Mouse (Mus musculus) CD8-positive naive resting alpha-beta T cell, adult 2 months (primary cell): Measurements from ENCODE around the gene Gm3045.

ENCODE experiments used
- DNase-seq, 2 experiments: peaks; one replicate each; pipeline ENCODE4 v3.0.0; 2022; ENCODE audit warnings: low read depth in 2 of 2, low spot score in 2 of 2

Gm3045 gene

GRCm38 (mm10) chr13:56435615-56436287, 9.4 kb downstream of the Gm3045 start:
- DNase-seq, result no peak

GRCm38 (mm10) chr13:56438211-56439075, 12.0 kb downstream of the Gm3045 start, which contains the start of gene Slc25a48:
Slc25a48 (plus strand) TSS chr13:56438355.
- no peak for DNase-seq

- no peak for DNase-seq
These were observed 17.0 kb downstream of the Gm3045 start for GRCm38 (mm10) chr13:56443411-56443810.

- DNase-seq, result no peak
These were observed 17.7 kb downstream of the Gm3045 start for GRCm38 (mm10) chr13:56444112-56444511.

GRCm38 (mm10) chr13:56444996-56445395, 18.6 kb downstream of the Gm3045 start:
- no peak for DNase-seq

GRCm38 (mm10) chr13:56449239-56450030, 23.0 kb downstream of the Gm3045 start:
- no peak for DNase-seq

GRCm38 (mm10) chr13:56450035-56450434, 23.6 kb downstream of the Gm3045 start:
- no peak for DNase-seq

GRCm38 (mm10) chr13:56458001-56458400, 31.6 kb downstream of the Gm3045 start:
- DNase-seq, result no peak

- DNase-seq, result no peak
These were observed 35.1 kb downstream of the Gm3045 start for GRCm38 (mm10) chr13:56461460-56461859.

GRCm38 (mm10) chr13:56462791-56463190, 36.4 kb downstream of the Gm3045 start:
- no peak for DNase-seq

GRCm38 (mm10) chr13:56463261-56463660, 36.9 kb downstream of the Gm3045 start:
- DNase-seq, result no peak

- DNase-seq, result no peak
These were observed 37.4 kb downstream of the Gm3045 start for GRCm38 (mm10) chr13:56463750-56464149.

GRCm38 (mm10) chr13:56467786-56468185, 41.4 kb downstream of the Gm3045 start:
- no peak for DNase-seq

- no peak for DNase-seq
These were observed 42.1 kb downstream of the Gm3045 start for GRCm38 (mm10) chr13:56468536-56468935.

GRCm38 (mm10) chr13:56471211-56471610, 44.8 kb downstream of the Gm3045 start:
- DNase-seq, result no peak

GRCm38 (mm10) chr13:56471951-56472350, 45.6 kb downstream of the Gm3045 start:
- no peak for DNase-seq

- DNase-seq, result no peak
These were observed 46.3 kb downstream of the Gm3045 start for GRCm38 (mm10) chr13:56472661-56473060.

GRCm38 (mm10) chr13:56475363-56475762, 49.0 kb downstream of the Gm3045 start:
- DNase-seq, result peak; percentile 39 to 59

- peak; percentile 82 to 85 for DNase-seq
These were observed 50.4 kb downstream of the Gm3045 start for GRCm38 (mm10) chr13:56476790-56477189.

- DNase-seq, result no peak
These were observed 50.9 kb downstream of the Gm3045 start for GRCm38 (mm10) chr13:56477271-56477670.

GRCm38 (mm10) chr13:56478027-56478426, 51.6 kb downstream of the Gm3045 start:
- DNase-seq, result no peak
